Mouse (Mus musculus) forebrain, embryonic 16.5 days (tissue): ENCODE results near the gene Ccdc148. TPM values are rescaled to one million over a fixed set of nuclear protein-coding genes. Genes with fewer than 3 reads are reported as not detected.

ENCODE experiments used
- ATAC-seq: fragments of 200-750 bp; cut with Nextera tagmentation; 2 replicates; pipeline ENCODE4 v1.8.0; 2017; ENCODE audit warnings: mild to moderate bottlenecking, moderate library complexity
- H3K27ac ChIP-seq: fragments of 300-500 bp; sonication (generic); 2 replicates; pipeline ENCODE4 v1.5.1; 2014; ENCODE audit warnings: low read length, control low read depth
- H3K27me3 ChIP-seq: fragments of 300-500 bp; sonication (generic); replicated peaks from 2 replicates; pipeline ENCODE4 v1.6.1; 2014; ENCODE audit warnings: low read length; ENCODE audit not compliant: control insufficient read depth, insufficient read depth
- H3K36me3 ChIP-seq: fragments of 300-500 bp; sonication (generic); 2 replicates; pipeline ENCODE4 v1.6.1; 2014; ENCODE audit not compliant: control insufficient read depth, insufficient read depth
- H3K4me1 ChIP-seq: fragments of 300-500 bp; sonication (generic); replicated peaks from 2 replicates; pipeline ENCODE4 v1.6.1; 2014; ENCODE audit warnings: low read length; ENCODE audit not compliant: control insufficient read depth, insufficient read depth
- H3K4me2 ChIP-seq: fragments of 300-500 bp; sonication (generic); 2 replicates; pipeline ENCODE4 v1.6.1; 2014; ENCODE audit warnings: mild to moderate bottlenecking, low read length, control low read depth
- H3K4me3 ChIP-seq: fragments of 300-500 bp; sonication (generic); replicated peaks from 2 replicates; pipeline ENCODE4 v1.5.1; 2014; ENCODE audit warnings: mild to moderate bottlenecking, low read length, control low read depth
- H3K9ac ChIP-seq: fragments of 300-500 bp; sonication (generic); replicated peaks from 2 replicates; pipeline ENCODE4 v1.6.1; 2014; ENCODE audit warnings: low read depth, low read length, control low read depth
- H3K9me3 ChIP-seq: fragments of 300-500 bp; sonication (generic); 2 replicates; pipeline ENCODE4 v1.6.1; 2016; ENCODE audit warnings: low read length; ENCODE audit not compliant: control insufficient read depth
- WGBS: fragments of 180-500 bp; shearing (Covaris S2); extraction: QIAGEN DNeasy Blood & Tissue Kit; methylation state at CpG from one replicate; pipeline ENCODE4 v1.1.7; 2014; 5-methylcytosine and 5-hydroxymethylcytosine counted together
- polyA plus RNA-seq: library from polyadenylated mRNA; unstranded; fragments of >200 nt; fragmentation: Nextera tagmentation; extraction: Ambion mirVana; gene quantifications from 2 replicates; pipeline ENCODE4 v1.2.1, GENCODE M21; 2015

Gene Ccdc148
- polyA plus RNA-seq, 1 experiment from 2014 or later: 5.8 TPM

DNA sequence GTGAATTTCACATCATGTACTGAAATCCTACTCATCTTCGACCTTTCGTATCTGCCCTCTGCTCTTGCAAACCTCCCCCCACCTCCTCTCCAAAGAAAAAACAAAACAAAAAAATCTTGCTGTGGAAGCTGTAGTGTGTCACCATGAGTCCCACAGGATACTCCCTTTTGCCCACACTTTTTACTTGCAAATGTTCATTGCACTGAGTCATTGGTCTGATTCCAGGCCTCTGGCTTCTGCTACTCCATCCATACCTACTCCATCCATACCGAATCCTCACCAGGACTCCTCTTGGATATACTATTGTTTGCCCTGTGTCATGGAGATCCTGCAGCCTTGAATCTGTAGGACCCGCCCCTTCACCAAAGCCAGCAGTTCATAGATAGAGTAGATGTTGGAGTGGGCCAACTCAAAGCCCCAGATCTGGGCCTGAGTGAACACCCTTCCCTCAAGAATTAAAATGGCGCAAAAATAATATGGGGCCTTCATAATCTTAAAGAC, 39.0 kb upstream of the Ccdc148 start:
- 96% methylated on average over 5 of the region's 5 CpGs for WGBS
- ATAC-seq: no peak

DNA sequence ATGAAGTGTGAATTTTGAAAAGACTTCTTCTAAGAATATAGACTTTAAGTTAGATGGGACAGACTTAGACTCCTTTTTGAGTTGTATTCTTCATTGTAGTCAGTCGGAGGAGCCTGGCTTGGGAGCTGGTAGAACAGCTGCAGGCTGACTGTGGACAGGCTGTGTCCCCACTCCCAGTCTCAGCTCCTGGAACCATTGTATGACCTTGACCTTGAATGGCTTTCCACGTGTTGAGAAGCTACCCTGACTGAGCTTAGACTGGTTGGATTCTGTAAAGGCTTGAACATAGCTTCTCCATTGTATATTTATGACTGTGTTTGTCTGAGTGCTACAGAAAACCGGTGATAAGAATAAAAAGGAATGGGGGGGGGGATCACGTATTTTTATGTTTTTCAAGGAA, 36.7 kb upstream of the Ccdc148 start:
- Histone ChIP-seq H3K4me1 (no peaks in the 10 kb centered on the region; the same call in 1 of the 2 replicates), H3K27ac (no peak overlapping the region), H3K4me2 (no peak overlapping the region), H3K27me3 (no peaks in the 10 kb centered on the region), H3K4me3 (no peak overlapping the region), H3K36me3 (no peaks in the 10 kb centered on the region), H3K9me3 (no peaks in the 10 kb centered on the region), H3K9ac (no peak overlapping the region)
- 88% methylated on average over 4 of the region's 4 CpGs for WGBS
- ATAC-seq: no peak

More for the DNA sequence above, 39.0 kb upstream of the Ccdc148 start:
- Histone ChIP-seq H3K4me1 (peaks cover 3% of the 10 kb centered on the region; the same call in 1 of the 2 replicates), H3K27me3 (no peaks in the 10 kb centered on the region), H3K4me2 (no peak overlapping the region), H3K27ac (no peak overlapping the region), H3K9me3 (no peaks in the 10 kb centered on the region), H3K9ac (no peak overlapping the region), H3K4me3 (no peak overlapping the region), H3K36me3 (no peaks in the 10 kb centered on the region)

DNA sequence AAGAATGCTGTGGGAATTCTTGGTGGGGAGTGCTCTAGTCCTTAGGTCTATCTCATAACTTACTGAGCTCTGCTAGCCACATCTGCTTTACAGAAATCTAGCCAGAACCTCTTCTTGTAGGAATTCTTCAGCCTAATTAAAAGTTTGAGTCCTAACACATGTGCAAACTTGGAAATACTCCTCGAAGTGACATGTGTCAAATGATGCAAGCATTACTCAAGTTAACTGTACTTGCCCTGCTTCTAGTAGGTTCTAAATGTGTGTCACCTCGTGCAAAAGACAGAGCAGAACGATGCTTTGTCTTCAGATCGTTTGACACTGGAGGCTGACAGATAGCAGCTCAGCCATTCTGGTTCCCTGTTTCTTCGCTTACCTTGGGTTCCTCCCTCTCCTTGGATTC, 32.6 kb upstream of the Ccdc148 start:
- no peak for ATAC-seq
- H3K9ac ChIP-seq: no peak overlapping the region
- no peaks in the 10 kb centered on the region for H3K36me3 ChIP-seq
- H3K4me2 ChIP-seq: no peak overlapping the region
- no peaks in the 10 kb centered on the region for H3K27me3 ChIP-seq
- H3K4me3 ChIP-seq: no peak overlapping the region
- WGBS: 81% methylated on average over 5 of the region's 5 CpGs
- no peak overlapping the region for H3K27ac ChIP-seq
- H3K9me3 ChIP-seq: no peaks in the 10 kb centered on the region
- no peaks in the 10 kb centered on the region; the same call in 1 of the 2 replicates for H3K4me1 ChIP-seq

DNA sequence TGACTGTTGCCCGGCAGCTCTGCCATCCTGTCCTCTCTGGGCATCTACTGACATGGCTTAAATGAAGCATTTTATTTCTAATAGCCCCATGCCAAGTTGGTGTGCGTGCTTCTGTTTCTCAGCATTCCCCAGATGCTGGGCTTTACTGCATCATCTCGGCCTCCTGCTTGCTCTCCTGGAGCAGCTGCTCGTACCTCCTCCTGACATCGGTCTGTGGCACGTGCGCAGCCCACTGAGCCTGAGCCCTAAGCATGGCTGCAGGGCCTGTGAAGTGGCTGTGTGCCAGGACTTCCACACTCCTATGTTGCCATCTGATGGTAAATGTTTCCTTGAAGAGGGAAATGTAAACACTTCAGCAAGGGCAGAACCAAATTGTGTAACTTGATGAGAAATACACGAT, 31.0 kb upstream of the Ccdc148 start:
- H3K4me2 ChIP-seq: no peak overlapping the region
- H3K4me1 ChIP-seq: no peaks in the 10 kb centered on the region; the same call in 1 of the 2 replicates
- no peak overlapping the region for H3K27ac ChIP-seq
- no peak overlapping the region for H3K9ac ChIP-seq
- WGBS: 68% methylated on average over 8 of the region's 8 CpGs
- peak; percentile 37; the same call in 1 of the 2 replicates for ATAC-seq
- no peaks in the 10 kb centered on the region for H3K27me3 ChIP-seq
- no peaks in the 10 kb centered on the region for H3K36me3 ChIP-seq
- no peak overlapping the region for H3K4me3 ChIP-seq
- no peaks in the 10 kb centered on the region for H3K9me3 ChIP-seq

DNA sequence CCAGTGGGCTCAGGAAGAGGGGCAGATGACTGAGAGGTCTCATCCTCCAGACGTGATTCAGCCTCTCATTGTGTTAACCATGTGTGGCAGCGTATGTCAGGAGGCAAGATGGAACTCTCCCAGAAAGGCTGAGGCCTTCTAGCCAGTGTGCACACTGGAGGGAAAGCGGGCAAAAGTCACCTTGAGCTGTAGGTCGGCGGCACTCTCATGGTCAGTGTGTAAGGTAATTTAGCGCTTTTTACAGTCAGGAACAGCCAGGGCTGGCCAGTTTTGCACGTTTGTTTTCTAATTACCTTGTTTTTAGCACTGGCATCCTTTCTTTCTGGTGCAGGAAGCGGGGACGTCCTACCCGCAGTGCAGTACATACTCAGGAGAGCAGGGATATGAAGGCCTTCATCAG, 29.7 kb upstream of the Ccdc148 start:
- Histone ChIP-seq H3K27ac (no peak overlapping the region), H3K27me3 (no peaks in the 10 kb centered on the region), H3K9ac (no peak overlapping the region), H3K4me1 (no peaks in the 10 kb centered on the region; the same call in 1 of the 2 replicates), H3K4me3 (no peak overlapping the region), H3K36me3 (no peaks in the 10 kb centered on the region), H3K4me2 (no peak overlapping the region), H3K9me3 (no peaks in the 10 kb centered on the region)
- WGBS: 91% methylated on average over 10 of the region's 10 CpGs
- no peak for ATAC-seq

DNA sequence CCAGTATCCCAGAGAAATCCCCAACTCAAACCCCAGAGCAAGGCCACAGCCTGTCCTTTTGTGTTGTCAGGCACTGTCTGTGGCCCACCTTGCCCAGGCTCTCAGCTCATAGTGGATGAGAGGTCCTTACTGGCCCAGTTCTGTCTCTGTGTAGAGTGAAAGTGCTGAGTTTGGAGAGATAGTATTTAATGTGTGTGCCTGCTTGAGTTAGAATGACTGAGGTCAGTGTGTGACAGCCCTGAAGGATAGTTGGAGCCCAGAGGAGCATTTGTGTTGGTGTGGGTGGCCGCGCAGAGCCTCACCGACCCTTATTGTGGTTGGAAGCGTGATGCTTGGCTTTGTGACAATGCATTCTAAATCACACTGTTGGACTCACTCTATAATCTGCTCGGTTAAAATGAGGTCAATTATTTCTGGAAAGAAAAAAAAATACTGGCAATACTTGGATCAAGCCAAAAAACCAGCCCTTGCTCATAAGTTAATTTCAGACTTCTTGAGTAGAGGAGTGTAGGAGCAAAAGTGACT, 29.2 kb upstream of the Ccdc148 start:
- Histone ChIP-seq H3K27ac (no peak overlapping the region), H3K4me1 (no peaks in the 10 kb centered on the region; the same call in 1 of the 2 replicates), H3K9me3 (no peaks in the 10 kb centered on the region), H3K36me3 (no peaks in the 10 kb centered on the region), H3K27me3 (no peaks in the 10 kb centered on the region), H3K9ac (no peak overlapping the region), H3K4me2 (no peak overlapping the region), H3K4me3 (no peak overlapping the region)
- no peak for ATAC-seq
- WGBS: 67% methylated on average over 5 of the region's 5 CpGs

DNA sequence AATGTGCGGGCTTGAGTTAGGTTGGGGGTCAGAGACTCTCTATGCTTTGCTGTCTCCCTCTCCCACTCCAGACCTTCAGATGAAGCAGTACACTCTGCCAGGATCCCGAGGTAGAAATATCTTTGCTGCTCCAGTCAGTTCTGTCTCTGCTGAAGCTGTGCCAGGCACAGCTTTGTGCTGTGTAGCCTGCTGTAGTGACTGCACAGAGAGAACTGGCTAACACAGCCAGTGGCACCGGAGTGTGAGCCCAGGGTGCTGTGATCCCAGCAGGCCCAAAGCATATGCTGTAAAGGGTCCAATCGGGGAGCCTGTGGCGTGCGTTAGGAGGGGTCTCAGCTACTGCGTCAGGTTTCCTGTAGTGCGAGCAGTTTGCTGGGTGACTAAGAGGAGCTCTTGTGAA, 27.8 kb upstream of the Ccdc148 start:
- no peaks in the 10 kb centered on the region for H3K9me3 ChIP-seq
- H3K27ac ChIP-seq: no peak overlapping the region
- H3K4me3 ChIP-seq: no peak overlapping the region
- H3K4me1 ChIP-seq: no peaks in the 10 kb centered on the region; the same call in 1 of the 2 replicates
- 78% methylated on average over 8 of the region's 8 CpGs for WGBS
- H3K27me3 ChIP-seq: no peaks in the 10 kb centered on the region
- H3K36me3 ChIP-seq: no peaks in the 10 kb centered on the region
- no peak overlapping the region for H3K9ac ChIP-seq
- peak; percentile 34; the same call in 1 of the 2 replicates for ATAC-seq
- H3K4me2 ChIP-seq: no peak overlapping the region

DNA sequence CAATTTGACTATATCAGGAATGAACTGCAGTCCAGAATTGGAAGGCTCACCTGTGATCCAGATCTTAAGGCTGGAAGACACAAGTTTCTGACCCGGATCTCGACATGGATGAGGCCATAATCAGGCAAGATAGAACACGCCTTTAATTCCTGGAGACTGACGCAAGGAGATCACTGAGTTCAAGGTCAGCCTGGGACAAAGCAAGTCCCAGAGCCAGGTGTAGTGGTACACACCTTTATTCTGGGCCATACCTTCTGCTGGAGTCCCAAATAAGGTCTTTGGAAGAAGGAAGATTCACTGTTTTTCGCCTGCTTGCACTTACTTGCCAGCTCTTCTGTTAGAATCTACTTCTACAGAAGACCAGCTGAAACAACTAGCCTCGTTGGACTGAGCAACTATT, 26.5 kb upstream of the Ccdc148 start:
- Histone ChIP-seq H3K9me3 (no peaks in the 10 kb centered on the region), H3K27me3 (no peaks in the 10 kb centered on the region), H3K36me3 (no peaks in the 10 kb centered on the region), H3K9ac (no peak overlapping the region), H3K4me1 (no peaks in the 10 kb centered on the region), H3K4me2 (no peak overlapping the region), H3K27ac (no peak overlapping the region), H3K4me3 (no peak overlapping the region)
- WGBS: 95% methylated on average over 6 of the region's 6 CpGs
- no peak for ATAC-seq

DNA sequence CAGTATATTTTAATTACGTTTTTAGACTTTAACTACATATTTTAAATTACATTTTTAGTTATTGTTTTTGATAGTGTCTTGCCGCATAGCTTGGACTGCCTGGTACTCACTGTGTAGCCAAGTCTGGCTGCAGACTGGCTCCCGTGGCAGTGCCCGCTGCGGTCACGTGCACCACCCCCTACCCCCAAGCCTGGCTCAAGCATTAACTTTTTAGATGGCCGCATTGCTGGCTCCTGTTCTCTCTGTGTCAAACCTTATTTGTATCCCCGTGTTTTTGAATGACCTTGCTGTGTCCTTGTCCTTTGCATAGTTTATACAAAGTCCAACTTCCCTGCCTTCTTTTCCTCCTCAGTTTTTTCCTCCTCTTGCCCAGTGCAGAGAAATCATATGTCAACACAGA, 25.6 kb upstream of the Ccdc148 start:
- no peaks in the 10 kb centered on the region for H3K9me3 ChIP-seq
- ATAC-seq: no peak
- no peak overlapping the region for H3K4me2 ChIP-seq
- H3K4me1 ChIP-seq: no peaks in the 10 kb centered on the region; the same call in 1 of the 2 replicates
- no peak overlapping the region for H3K9ac ChIP-seq
- no peak overlapping the region for H3K27ac ChIP-seq
- no peaks in the 10 kb centered on the region for H3K36me3 ChIP-seq
- H3K4me3 ChIP-seq: no peak overlapping the region
- no peaks in the 10 kb centered on the region for H3K27me3 ChIP-seq
- WGBS: 97% methylated on average over 8 of the region's 8 CpGs
